Mouse (Mus musculus) bone marrow macrophage, adult 2 months (primary cell): ENCODE data around the gene Steap2.

Experiments
- CTCF ChIP-seq: IDR thresholded peaks from 2 replicates; pipeline ENCODE4 v1.5.1; 2012; ENCODE audit warnings: low read depth, mild to moderate bottlenecking, low read length, moderate library complexity
- POLR2A ChIP-seq: IDR thresholded peaks from 2 replicates; pipeline ENCODE4 v1.6.1; 2012; ENCODE audit warnings: mild to moderate bottlenecking, low read depth, low read length, borderline replicate concordance

DNA sequence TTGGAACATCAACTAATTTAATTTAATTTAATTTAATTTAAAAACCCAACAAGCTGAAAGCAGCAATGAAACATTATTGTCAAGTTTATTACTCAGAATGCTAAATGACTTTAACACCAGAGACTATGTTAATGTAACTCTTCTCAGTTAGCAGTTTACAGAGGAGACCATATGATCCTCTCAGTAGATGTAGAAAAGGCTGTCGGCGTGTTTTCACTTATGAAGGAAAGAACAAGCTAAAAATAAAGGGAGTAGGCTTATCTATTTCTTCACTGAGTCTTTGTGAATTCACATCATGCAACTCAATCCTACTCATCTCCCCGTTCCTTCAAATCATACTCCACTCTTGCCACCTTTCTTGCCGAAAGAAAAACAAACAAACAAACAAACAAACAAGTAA lies 16.7 kb upstream of the Steap2 start:
- no peak for TF ChIP-seq CTCF
- TF ChIP-seq POLR2A = no peak
